Mouse (Mus musculus) MEL (cell line): ENCODE measurements around the gene Golga2. TPM values are rescaled to one million over a fixed set of nuclear protein-coding genes. Genes with fewer than 3 reads are reported as not detected.

Experiments used
- DNase-seq: peaks from one replicate; pipeline ENCODE4 v3.0.0; 2011; ENCODE audit warnings: low read depth, low spot score
- H3K27ac ChIP-seq: 2 replicates; pipeline ENCODE4 v1.5.1; 2012; ENCODE audit warnings: low read depth, mild to moderate bottlenecking, control low read depth, low read length, moderate library complexity; ENCODE audit not compliant: control insufficient read depth
- H3K27me3 ChIP-seq, 2 experiments: fragments of 150-350 bp in 1 of 2; sonication (generic) in 1 of 2; 2 replicates each; pipeline ENCODE4 v1.6.1; 2012; ENCODE audit warnings: low read length in 2 of 2, mild to moderate bottlenecking in 2 of 2, improper control_type of control experiment in 1 of 2, moderate library complexity in 1 of 2; ENCODE audit not compliant: insufficient read depth in 2 of 2, control insufficient read depth in 1 of 2
- H3K36me3 ChIP-seq, 2 experiments: 2 replicates each; pipeline ENCODE4 v1.6.1; 2012 to 2014; ENCODE audit warnings: low read length in 2 of 2, improper control_type of control experiment in 1 of 2, inconsistent platforms in 1 of 2, mild to moderate bottlenecking in 1 of 2; ENCODE audit not compliant: insufficient read depth in 2 of 2, control insufficient read depth in 1 of 2
- H3K4me1 ChIP-seq, 2 experiments: fragments of 150-350 bp in 1 of 2; sonication (generic) in 1 of 2; 2 replicates each; pipeline ENCODE4 v1.6.1; 2012; ENCODE audit warnings: low read length in 2 of 2, improper control_type of control experiment in 1 of 2, mild to moderate bottlenecking in 1 of 2; ENCODE audit not compliant: insufficient read depth in 2 of 2, control insufficient read depth in 1 of 2
- H3K4me3 ChIP-seq, 2 experiments: fragments of 150-350 bp in 1 of 2; sonication (generic) in 1 of 2; 2 replicates each; pipeline ENCODE4 v1.5.1; 2012; ENCODE audit warnings: low read depth in 2 of 2, low read length in 2 of 2, mild to moderate bottlenecking in 2 of 2, moderate library complexity in 2 of 2, control low read depth in 1 of 2, improper control_type of control experiment in 1 of 2; ENCODE audit not compliant: control insufficient read depth in 1 of 2, insufficient read depth in 1 of 2
- H3K79me2 ChIP-seq: 2 replicates; pipeline ENCODE4 v1.6.1; 2012; ENCODE audit warnings: mild to moderate bottlenecking, low read length, moderate library complexity; ENCODE audit not compliant: control insufficient read depth, poor library complexity, insufficient read depth
- H3K9ac ChIP-seq: 2 replicates; pipeline ENCODE4 v1.6.1; 2012; ENCODE audit warnings: low read depth, mild to moderate bottlenecking, control low read depth, low read length, moderate library complexity; ENCODE audit not compliant: control insufficient read depth, poor library complexity, severe bottlenecking
- H3K9me3 ChIP-seq: fragments of 150-350 bp; sonication (generic); replicated peaks from 2 replicates; pipeline ENCODE4 v1.6.1; 2012; ENCODE audit warnings: mild to moderate bottlenecking, low read length, improper control_type of control experiment, moderate library complexity; ENCODE audit not compliant: insufficient read depth
- BHLHE40 ChIP-seq: IDR thresholded peaks from 2 replicates; pipeline ENCODE4 v1.6.1; 2012; ENCODE audit warnings: low read depth, mild to moderate bottlenecking, inconsistent platforms, low read length, improper control_type of control experiment, borderline replicate concordance
- CHD1 ChIP-seq: IDR thresholded peaks from 2 replicates; pipeline ENCODE4 v1.6.1; 2012; ENCODE audit warnings: low read depth, mild to moderate bottlenecking, inconsistent platforms, low read length, improper control_type of control experiment
- CTCF ChIP-seq, 3 experiments: IDR thresholded peaks in 2 of 3; conservative IDR thresholded peaks in 1 of 3; 2 replicates each; pipeline ENCODE4 v1.5.1; 2011 to 2012; ENCODE audit warnings: low read length in 3 of 3, low read depth in 2 of 3, mild to moderate bottlenecking in 2 of 3, improper control_type of control experiment in 1 of 3, inconsistent platforms in 1 of 3, mixed read lengths in 1 of 3, moderate library complexity in 1 of 3; ENCODE audit not compliant: control insufficient read depth in 1 of 3, insufficient read depth in 1 of 3, poor library complexity in 1 of 3, severe bottlenecking in 1 of 3
- EP300 ChIP-seq, 2 experiments: IDR thresholded peaks; 2 replicates each; pipeline ENCODE4 v1.6.1; 2011; ENCODE audit warnings: improper control_type of control experiment in 2 of 2, low read length in 2 of 2, low read depth in 1 of 2, mild to moderate bottlenecking in 1 of 2
- GABPA ChIP-seq: IDR thresholded peaks from 2 replicates; pipeline ENCODE4 v1.6.1; 2012; ENCODE audit warnings: low read depth, mild to moderate bottlenecking, inconsistent platforms, low read length, improper control_type of control experiment, moderate library complexity
- GATA1 ChIP-seq: IDR thresholded peaks from 2 replicates; pipeline ENCODE4 v1.6.1; 2011; ENCODE audit warnings: low read depth, low read length, improper control_type of control experiment
- MAX ChIP-seq: IDR thresholded peaks from 2 replicates; pipeline ENCODE4 v1.6.1; 2011; ENCODE audit warnings: low read length, improper control_type of control experiment
- MEF2A ChIP-seq: IDR thresholded peaks from 2 replicates; pipeline ENCODE4 v1.6.1; 2014; ENCODE audit warnings: low read depth, mild to moderate bottlenecking, inconsistent platforms, low read length, improper control_type of control experiment; ENCODE audit not compliant: poor library complexity, insufficient replicate concordance, severe bottlenecking; ENCODE audit errors: extremely low read depth
- MXI1 ChIP-seq: IDR thresholded peaks from 2 replicates; pipeline ENCODE4 v1.6.1; 2011; ENCODE audit warnings: mild to moderate bottlenecking, low read depth, low read length, improper control_type of control experiment
- MYC ChIP-seq: IDR thresholded peaks from 2 replicates; pipeline ENCODE4 v1.6.1; 2011; ENCODE audit warnings: low read depth, mild to moderate bottlenecking, low read length, improper control_type of control experiment, moderate library complexity
- NELFE ChIP-seq: IDR thresholded peaks from 2 replicates; pipeline ENCODE4 v1.6.1; 2011; ENCODE audit warnings: low read depth, low read length, improper control_type of control experiment
- NRF1 ChIP-seq: IDR thresholded peaks from 2 replicates; pipeline ENCODE4 v1.6.1; 2014; ENCODE audit warnings: low read depth, mild to moderate bottlenecking, inconsistent platforms, low read length, improper control_type of control experiment, moderate library complexity; ENCODE audit not compliant: poor library complexity, insufficient read depth, severe bottlenecking
- RCOR1 ChIP-seq: IDR thresholded peaks from 2 replicates; pipeline ENCODE4 v1.6.1; 2012; ENCODE audit warnings: low read depth, mild to moderate bottlenecking, inconsistent platforms, low read length, improper control_type of control experiment
- SIN3A ChIP-seq: IDR thresholded peaks from 2 replicates; pipeline ENCODE4 v1.6.1; 2012; ENCODE audit warnings: low read length, improper control_type of control experiment, inconsistent platforms
- SMC3 ChIP-seq: IDR thresholded peaks from 2 replicates; pipeline ENCODE4 v1.6.1; 2011; ENCODE audit warnings: low read depth, low read length, improper control_type of control experiment
- TBP ChIP-seq: IDR thresholded peaks from 2 replicates; pipeline ENCODE4 v1.8.0; 2011; ENCODE audit warnings: low read depth, low read length, improper control_type of control experiment
- UBTF ChIP-seq: IDR thresholded peaks from 2 replicates; pipeline ENCODE4 v1.6.1; 2012; ENCODE audit warnings: low read depth, mild to moderate bottlenecking, inconsistent platforms, low read length, improper control_type of control experiment, moderate library complexity, borderline replicate concordance; ENCODE audit not compliant: insufficient read depth
- ZC3H11A ChIP-seq: IDR thresholded peaks from 2 replicates; pipeline ENCODE4 v1.6.1; 2012; ENCODE audit warnings: low read depth, mild to moderate bottlenecking, inconsistent platforms, low read length, improper control_type of control experiment
- ZKSCAN1 ChIP-seq: IDR thresholded peaks from 2 replicates; pipeline ENCODE4 v1.6.1; 2012; ENCODE audit warnings: low read depth, mild to moderate bottlenecking, inconsistent platforms, low read length, improper control_type of control experiment, moderate library complexity
- ZMIZ1 ChIP-seq: IDR thresholded peaks from 2 replicates; pipeline ENCODE4 v1.6.1; 2012; ENCODE audit warnings: low read depth, mild to moderate bottlenecking, inconsistent platforms, low read length, improper control_type of control experiment, moderate library complexity
- ZNF384 ChIP-seq: IDR thresholded peaks from 2 replicates; pipeline ENCODE4 v1.6.1; 2012; ENCODE audit warnings: low read depth, mild to moderate bottlenecking, inconsistent platforms, low read length, improper control_type of control experiment
- polyA plus RNA-seq, 2 experiments: library from polyadenylated mRNA; stranded (reverse) in 1 of 2; unstranded in 1 of 2; fragments of >175 nt in 1 of 2; fragments of >200 nt in 1 of 2; gene quantifications; 2 replicates each; pipeline versions ENCODE4 v1.2.1 to v1.2.4; 2012; ENCODE audit warnings: low replicate concordance in 2 of 2, low read depth in 1 of 2; ENCODE audit not compliant: insufficient read length in 2 of 2, insufficient read depth in 1 of 2, missing spikeins in 1 of 2
- total RNA-seq: library from RNA; depleted of rRNA; stranded (reverse); fragments of 300-350 nt; gene quantifications from 2 replicates; pipeline ENCODE4 v1.2.3, GENCODE M21; 2012

The Golga2 gene
- total and polyA plus RNA-seq, 3 experiments: 20.3 to 38.6 TPM; not detected in 1

DNA sequence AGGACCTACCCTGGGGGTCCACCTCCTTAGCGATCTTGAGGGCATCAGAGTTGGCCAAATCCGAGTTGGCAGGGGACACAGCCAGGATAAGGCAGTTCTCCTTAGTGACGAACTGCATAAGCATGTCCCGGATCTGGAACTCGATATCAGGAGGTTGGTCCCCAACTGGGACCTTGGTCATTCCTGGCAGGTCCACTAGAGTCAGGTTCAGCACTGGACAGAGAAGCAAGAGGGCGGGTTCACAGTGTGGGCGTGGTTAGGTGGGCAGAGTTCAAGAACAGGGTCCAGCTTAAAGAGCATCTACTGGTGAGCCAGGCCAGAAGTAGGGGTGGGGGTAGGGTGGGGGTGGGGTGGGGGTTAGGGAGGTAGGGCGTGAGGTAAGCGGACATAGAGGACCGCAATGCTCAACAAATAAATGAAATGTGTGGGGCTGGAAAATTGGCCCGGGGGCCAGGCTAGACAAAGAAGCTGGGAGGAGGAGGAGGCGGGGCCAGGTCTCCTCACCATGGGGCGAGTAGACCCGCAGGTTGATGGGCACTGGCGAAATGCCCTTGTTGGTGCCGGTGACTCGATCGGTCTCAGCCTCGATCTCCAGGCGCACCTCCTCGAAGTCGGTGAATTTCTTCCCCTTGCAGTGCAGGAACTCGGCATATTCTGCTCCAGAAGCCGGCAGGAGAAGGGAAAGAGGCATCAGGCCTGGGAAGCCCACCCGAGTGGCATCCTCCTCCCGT, 52.9 kb downstream of the Golga2 start:
- Histone ChIP-seq H3K4me3 (no peak overlapping the region), H3K9me3 (no peaks in the 10 kb centered on the region), H3K27me3 (no peaks in the 10 kb centered on the region), H3K27ac (no peak overlapping the region), H3K9ac (no peak overlapping the region), H3K36me3 (no peaks in the 10 kb centered on the region), H3K79me2 (no peaks in the 10 kb centered on the region), H3K4me1 (no peaks in the 10 kb centered on the region)
- DNase-seq: no peak
- TF ChIP-seq GATA1: no peak
- TF ChIP-seq MYC: no peak
- no peak for TF ChIP-seq CHD1
- TF ChIP-seq ZNF384: no peak
- TF ChIP-seq RCOR1: no peak
- TF ChIP-seq MEF2A: no peak
- TF ChIP-seq MAX: no peak
- TF ChIP-seq UBTF: no peak
- no peak for TF ChIP-seq ZKSCAN1
- TF ChIP-seq BHLHE40: no peak
- no peak for TF ChIP-seq GABPA
- no peak for TF ChIP-seq EP300 (IDR thresholded peaks at IDR 0.05; ENCODE audit: low read depth in 1 of 2, low read length in 2 of 2)
- no peak for TF ChIP-seq ZMIZ1
- no peak for TF ChIP-seq ZC3H11A
- no peak for TF ChIP-seq SIN3A
- no peak for TF ChIP-seq MXI1
- no peak for TF ChIP-seq NRF1
- no peak for TF ChIP-seq TBP

DNA sequence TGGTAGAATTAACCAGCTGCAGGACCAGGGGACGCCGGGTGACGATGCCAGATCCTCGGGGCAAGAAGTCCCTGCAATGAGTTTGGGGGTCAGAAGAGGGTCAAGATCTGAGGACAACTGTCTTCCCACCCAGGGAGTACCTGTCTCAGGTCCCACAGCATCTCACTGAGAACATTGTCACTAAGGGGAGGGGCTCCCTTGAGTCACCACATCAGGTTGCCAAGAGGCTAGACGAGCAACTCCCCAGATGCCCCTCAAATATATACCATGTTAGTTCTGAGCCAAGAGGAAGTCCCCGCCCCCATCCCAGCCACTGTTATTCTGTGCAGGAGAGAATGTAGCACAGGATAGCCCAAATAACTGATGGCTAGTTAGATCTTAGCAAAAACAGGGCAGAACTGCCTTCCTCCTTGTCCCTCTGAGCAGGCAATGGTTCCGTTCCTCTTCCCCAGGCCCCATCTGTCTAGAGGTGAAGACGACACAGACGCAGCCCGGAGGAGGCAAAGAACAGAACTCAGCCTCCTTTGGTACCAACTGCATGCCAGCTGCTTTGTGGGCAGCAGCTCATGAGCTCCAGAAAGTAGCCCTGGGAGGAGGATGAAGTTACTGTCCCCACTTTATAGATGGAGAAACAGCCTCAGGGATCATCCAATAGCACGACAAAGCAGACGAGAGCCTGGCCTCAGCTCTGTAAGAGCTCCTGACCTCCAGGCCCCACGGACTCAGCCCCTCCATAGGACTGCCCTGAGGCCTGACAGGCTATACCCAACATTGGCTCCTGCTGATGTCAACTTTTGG, 53.9 kb downstream of the Golga2 start:
- Histone ChIP-seq H3K79me2 (no peaks in the 10 kb centered on the region), H3K36me3 (no peaks in the 10 kb centered on the region), H3K4me3 (no peak overlapping the region), H3K27me3 (no peaks in the 10 kb centered on the region), H3K27ac (no peak overlapping the region), H3K9ac (no peak overlapping the region), H3K4me1 (no peaks in the 10 kb centered on the region), H3K9me3 (no peaks in the 10 kb centered on the region)
- TF ChIP-seq SMC3 (no peak), UBTF (no peak), CTCF (IDR thresholded peaks at IDR 0.05 in 2 of 3, conservative IDR thresholded peaks at IDR 0.05 in 1 of 3; ENCODE audit: control insufficient read depth in 1 of 3, insufficient read depth in 1 of 3, low read depth in 2 of 3, low read length in 3 of 3, poor library complexity in 1 of 3, severe bottlenecking in 1 of 3) (no peak), NELFE (no peak), ZC3H11A (no peak), ZMIZ1 (no peak)
- no peak for DNase-seq
